Mouse (Mus musculus) erythroblast, embryonic 14.5 days (primary cell): Measurements from ENCODE around the gene Tspan15.

Source experiments
- GATA1 ChIP-seq: IDR thresholded peaks from 2 replicates; pipeline ENCODE4 v1.6.1; 2012; ENCODE audit warnings: low read length, inconsistent platforms, mixed read lengths
- TAL1 ChIP-seq: IDR thresholded peaks from 3 replicates; pipeline ENCODE4 v1.6.1; 2012; ENCODE audit warnings: low read length, inconsistent platforms, mixed read lengths

DNA sequence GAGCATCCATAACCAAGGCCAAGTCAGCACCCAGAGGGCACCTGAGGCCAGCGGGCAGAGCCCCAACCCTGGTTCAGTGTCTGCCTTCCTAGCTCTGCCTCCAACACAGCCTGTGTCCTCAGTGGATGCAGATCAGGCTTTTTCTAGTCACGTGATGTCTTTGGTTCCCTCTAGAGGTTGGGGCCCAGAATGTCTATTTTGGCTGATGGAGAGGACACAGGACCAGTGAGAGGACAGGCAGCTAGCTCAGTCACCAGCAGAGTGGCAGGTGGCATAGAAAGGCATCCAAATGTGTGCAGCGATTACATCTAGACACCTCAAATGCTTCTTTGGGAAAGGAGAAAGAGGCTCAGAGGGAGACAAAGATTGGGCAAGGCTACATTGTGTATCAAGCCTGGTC is 49.4 kb downstream of the Tspan15 start:
- TF ChIP-seq TAL1, result no peak
- TF ChIP-seq GATA1, result no peak
